Mouse (Mus musculus): ENCODE measurements around the gene Cd40lg.

- TF ChIP-seq CTCF (IDR thresholded peaks at IDR 0.05; ENCODE audit: borderline replicate concordance, insufficient read depth, low read length): no peak
- no peak for TF ChIP-seq POLR2A (IDR thresholded peaks at IDR 0.05; ENCODE audit: low read depth, low read length)
Measured at GRCm38 (mm10) chrX:57189335-57189734, 22.6 kb upstream of the Cd40lg start.

Data from embryonic fibroblast, embryonic 13.5 days (primary cell).